Mouse (Mus musculus) erythroblast, embryonic 14.5 days (primary cell): ENCODE measurements around the gene Eif5.

Experiments
- GATA1 ChIP-seq: IDR thresholded peaks from 2 replicates; pipeline ENCODE4 v1.6.1; 2012; ENCODE audit warnings: low read length, inconsistent platforms, mixed read lengths
- TAL1 ChIP-seq: IDR thresholded peaks from 3 replicates; pipeline ENCODE4 v1.6.1; 2012; ENCODE audit warnings: low read length, inconsistent platforms, mixed read lengths

GRCm38 (mm10) chr12:111535281-111535680 is 2.5 kb upstream of the Eif5 start:
- TF ChIP-seq GATA1 (peak; percentile 86), TAL1 (peak; percentile 96)
